8 mouse cellular contexts compared by ENCODE assay signal in the genomic region with DNA sequence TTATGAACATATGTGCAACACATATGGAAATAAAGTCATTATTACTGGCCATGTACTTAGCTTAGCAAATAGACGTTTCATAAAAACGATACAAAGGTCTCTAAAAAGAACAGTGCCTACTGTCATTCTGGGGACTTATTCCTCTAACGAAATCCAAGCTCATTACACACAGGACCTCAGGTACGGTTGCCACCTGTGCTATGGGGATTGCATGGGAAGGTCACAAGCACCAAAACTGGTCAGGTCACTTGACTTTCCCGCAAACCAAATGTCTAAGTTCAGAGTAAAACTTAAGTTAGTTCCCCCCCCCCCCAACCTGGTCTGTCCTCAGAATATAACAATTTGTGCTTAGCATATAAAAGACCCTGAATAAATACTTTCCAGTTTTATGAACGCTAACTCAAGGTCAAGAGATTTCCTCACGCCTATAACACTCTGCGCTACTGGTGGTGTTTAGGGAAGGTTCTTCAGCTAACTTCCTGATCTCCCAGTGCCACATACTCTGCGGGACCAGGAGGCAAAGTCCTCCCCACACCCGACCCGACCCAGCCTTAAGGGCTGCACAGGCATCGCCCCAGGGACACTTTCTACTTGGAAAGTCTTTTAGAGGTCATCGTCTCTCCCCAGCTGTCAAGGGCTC. TPM values are rescaled to one million over a fixed set of nuclear protein-coding genes. Genes with fewer than 3 reads are reported as not detected.
DNase-seq lines count a peak whose midpoint lies in the region; ATAC-seq lines count a peak whose summit lies in the region.

No protein-coding gene starts in this region.

- peak overlapping the region; percentile 90 for H3K4me3 ChIP-seq in hindbrain, embryonic 10.5 days

- peaks cover 58% of the 10 kb centered on the region for H3K4me1 ChIP-seq in hindbrain, embryonic 10.5 days (replicated peaks)

- H3K9me3 ChIP-seq in hindbrain, embryonic 10.5 days, result no peaks in the 10 kb centered on the region

- peak; percentile 33 for ATAC-seq in megakaryocyte, adult 5-6 weeks (ENCODE audit: poor library complexity, severe bottlenecking)

- H3K36me3 ChIP-seq in hindbrain, embryonic 10.5 days, result peaks cover 15% of the 10 kb centered on the region

- H3K27ac ChIP-seq in hindbrain, embryonic 10.5 days, result peak overlapping the region; percentile 98

- no peaks in the 10 kb centered on the region for H3K27me3 ChIP-seq in hindbrain, embryonic 10.5 days (ENCODE audit: insufficient read depth, poor library complexity, severe bottlenecking)

- peak; percentile 56 for DNase-seq in heart, adult 11 months
- DNase-seq in heart, adult 9 months (ENCODE audit: low spot score in 2 of 2), result no peak
- peak; percentile 68 for DNase-seq in ES-CJ7 (ENCODE audit: low read depth, low spot score)
- DNase-seq in hindbrain, embryonic 10.5 days (ENCODE audit: low spot score), result no peak
- no peak for DNase-seq in adrenal gland, adult 2 months
- no peak for DNase-seq in cerebellum, adult 9-11 months
- DNase-seq in ovary, postnatal 36 days (ENCODE audit: low spot score), result no peak

- 12% methylated on average over 13 of the region's 13 CpGs for WGBS in hindbrain, embryonic 10.5 days

RNA-seq across cellular contexts. Expression of gene Abhd17c, which starts 1.2 kb away (rescaled TPM):
- 26.7 and 32.2 TPM in 2 replicates for polyA plus RNA-seq in hindbrain, embryonic 10.5 days (2016; fragmentation: Nextera tagmentation; extraction: Ambion mirVana)
- 21.8 and 23.1 TPM in 2 replicates for total RNA-seq in megakaryocyte, adult 5-6 weeks (2015)
- total RNA-seq in megakaryocyte, adult 5-6 weeks (2017), result 14.8 and 16.2 TPM in 2 replicates
- 10 to 100 TPM; 31.0 to 32.1 TPM for total RNA-seq in adrenal gland, adult 2 months (2021)
- 43.7 and 45.6 TPM in 2 replicates for polyA plus RNA-seq in adrenal gland, adult 2 months (2012; rRNA removed)

Comparison
In these comparisons a context has a peak if more than half of its experiments do, and no peak if none do; other contexts are left out.
1. DNase-seq: peak in heart, adult 11 months (single experiment) and ES-CJ7 (single experiment); none in heart, adult 9 months (0 of 2), hindbrain, embryonic 10.5 days (single experiment), adrenal gland, adult 2 months (single experiment), cerebellum, adult 9-11 months (single experiment) and ovary, postnatal 36 days (single experiment).